Mouse (Mus musculus) heart, adult 10 weeks (tissue): ENCODE results near the gene Ilf2. TPM values are rescaled to one million over a fixed set of nuclear protein-coding genes. Genes with fewer than 3 reads are reported as not detected.

Source experiments
- polyA plus RNA-seq: library from polyadenylated mRNA; stranded (reverse); fragments of 350-450 nt; fragmentation: Illumina TruSeq; extraction: RNeasy Lipid Tissue Mini Kit (QIAGEN cat#74804); gene quantifications from one replicate; pipeline ENCODE4 v1.2.3, GENCODE M21; 2014; ENCODE audit warnings: low read depth, low replicate concordance

Gene Ilf2
- 34.3 TPM for polyA plus RNA-seq

DNA sequence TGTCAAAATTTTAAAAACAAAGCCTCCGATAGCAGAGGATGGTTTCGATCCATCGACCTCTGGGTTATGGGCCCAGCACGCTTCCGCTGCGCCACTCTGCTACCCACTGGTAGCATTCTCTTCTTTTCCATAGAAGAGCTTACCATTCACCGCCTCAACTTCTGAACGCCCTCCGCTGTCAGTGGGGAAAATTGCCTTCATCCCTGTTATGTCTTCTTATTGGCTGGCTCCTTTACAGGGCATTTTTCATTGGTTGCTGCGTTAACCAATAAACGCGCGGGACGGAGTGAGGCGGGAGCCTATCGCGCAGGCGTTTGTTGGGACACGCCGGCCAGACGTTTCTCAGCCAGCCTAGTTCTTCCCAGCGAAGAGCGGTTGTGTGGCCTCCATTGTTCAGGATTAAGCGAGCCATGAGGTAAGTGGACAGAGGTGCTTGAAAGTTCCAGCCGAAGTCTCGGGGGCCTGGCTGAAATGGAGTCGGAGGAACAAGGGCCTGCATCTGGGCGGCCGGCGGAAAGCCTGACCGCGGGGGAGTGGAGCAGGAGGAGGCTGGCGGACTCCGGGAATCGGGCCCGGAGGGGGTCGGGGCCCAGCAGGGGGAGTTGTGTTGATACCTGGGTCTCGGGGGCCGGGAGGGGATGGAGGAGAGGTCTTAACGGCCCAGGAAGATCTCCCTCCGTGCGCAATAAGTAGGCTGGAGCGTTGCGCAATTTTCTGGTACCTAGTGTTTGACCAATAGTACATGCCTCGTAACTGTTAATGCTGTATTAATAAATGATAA is at the start of gene Ilf2:
Gene Ilf2 (plus strand): TSS at position 296 of the 781 bp plus-strand sequence.

GRCm38 (mm10) chr3:90433381-90434020 is 42.4 kb upstream of the Ilf2 start, which contains the start of gene Ints3:
TSS of gene Ints3 (minus strand) at chr3:90433622.

GRCm38 (mm10) chr3:90465686-90466310 is 10.1 kb upstream of the Ilf2 start, which contains the start of gene Npr1:
TSS of gene Npr1 (minus strand) at chr3:90465866.

DNA sequence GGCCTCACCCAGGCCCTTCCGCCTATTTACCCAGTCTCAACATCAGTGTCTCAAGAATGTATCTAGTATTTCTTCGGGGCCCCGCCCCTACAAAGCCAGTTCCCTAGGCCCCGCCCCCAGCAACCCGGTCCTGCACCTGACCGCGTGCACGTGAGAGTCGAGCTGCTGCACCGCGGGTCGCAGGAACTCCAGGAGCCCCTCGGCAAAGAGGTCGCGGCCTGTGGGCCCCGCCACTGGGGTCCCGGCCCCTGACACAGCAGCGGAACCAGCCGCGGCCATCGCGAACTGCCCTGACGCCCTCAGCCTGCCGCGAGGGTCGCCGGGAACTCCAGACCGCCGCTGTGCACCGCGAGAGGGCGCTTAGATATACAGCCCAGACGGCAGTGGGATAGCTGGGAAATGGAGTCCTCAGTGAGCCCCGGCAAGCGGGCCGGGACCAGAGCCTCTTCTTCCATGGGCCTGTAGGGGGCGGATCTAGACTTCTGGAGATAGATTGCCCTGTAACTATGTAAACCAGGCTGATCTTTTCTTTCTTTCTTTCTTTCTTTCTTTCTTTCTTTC is 14.8 kb downstream of the Ilf2 start, which contains the start of gene Snapin:
Gene Snapin (minus strand): TSS at position 338 of the 561 bp plus-strand sequence.

GRCm38 (mm10) chr3:90508950-90509746 is 33.2 kb downstream of the Ilf2 start, which contains the start of gene Chtop:
TSS of gene Chtop (minus strand) at chr3:90509498.

DNA sequence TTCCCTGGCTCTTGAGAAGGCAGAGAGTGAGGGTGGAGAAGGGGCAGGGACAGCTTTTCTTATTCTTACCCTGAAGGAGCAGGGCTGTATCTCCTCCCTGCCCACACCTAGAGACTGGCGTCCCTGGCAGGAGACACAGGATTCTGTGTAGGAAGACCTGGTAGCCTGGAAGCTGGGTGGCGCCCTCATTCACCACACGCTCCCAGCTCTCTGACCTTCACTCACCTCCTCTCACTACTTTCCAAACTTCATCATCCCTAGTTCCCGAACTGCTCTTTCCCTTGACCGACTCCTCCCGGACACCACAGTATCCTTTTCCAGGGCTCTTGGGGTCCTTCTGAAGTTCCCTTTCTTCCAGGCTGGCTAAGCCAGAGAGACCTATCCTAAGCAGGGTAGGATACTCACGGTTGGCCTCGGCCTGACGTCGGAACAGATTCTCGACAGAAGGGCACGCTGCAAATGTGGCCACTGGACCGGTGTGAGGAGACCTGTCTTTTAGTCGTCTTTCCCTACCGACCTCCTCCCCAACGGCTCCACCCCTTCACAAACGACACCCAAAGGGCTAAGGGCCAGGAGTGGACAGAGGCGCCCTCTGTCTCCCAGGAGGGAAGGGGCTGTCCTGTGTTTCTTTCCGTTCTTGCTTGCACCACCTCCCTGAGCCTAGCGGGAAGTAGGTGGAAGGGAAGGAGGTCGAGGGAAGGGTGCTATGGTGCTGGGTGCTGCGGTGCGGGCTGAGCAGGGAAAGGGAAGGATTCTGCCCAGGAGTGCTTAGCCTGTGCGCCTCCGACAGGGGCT is 38.1 kb downstream of the Ilf2 start, which contains the start of the genes S100a1 and S100a13:
Gene S100a1 (minus strand): TSS at position 597 of the 795 bp plus-strand sequence.
Gene S100a13 (plus strand): TSS at position 640 of the 795 bp plus-strand sequence.

GRCm38 (mm10) chr3:90526580-90526979 is 50.7 kb downstream of the Ilf2 start, which contains the start of gene S100a14:
TSS of gene S100a14 (plus strand) at chr3:90526856.

DNA sequence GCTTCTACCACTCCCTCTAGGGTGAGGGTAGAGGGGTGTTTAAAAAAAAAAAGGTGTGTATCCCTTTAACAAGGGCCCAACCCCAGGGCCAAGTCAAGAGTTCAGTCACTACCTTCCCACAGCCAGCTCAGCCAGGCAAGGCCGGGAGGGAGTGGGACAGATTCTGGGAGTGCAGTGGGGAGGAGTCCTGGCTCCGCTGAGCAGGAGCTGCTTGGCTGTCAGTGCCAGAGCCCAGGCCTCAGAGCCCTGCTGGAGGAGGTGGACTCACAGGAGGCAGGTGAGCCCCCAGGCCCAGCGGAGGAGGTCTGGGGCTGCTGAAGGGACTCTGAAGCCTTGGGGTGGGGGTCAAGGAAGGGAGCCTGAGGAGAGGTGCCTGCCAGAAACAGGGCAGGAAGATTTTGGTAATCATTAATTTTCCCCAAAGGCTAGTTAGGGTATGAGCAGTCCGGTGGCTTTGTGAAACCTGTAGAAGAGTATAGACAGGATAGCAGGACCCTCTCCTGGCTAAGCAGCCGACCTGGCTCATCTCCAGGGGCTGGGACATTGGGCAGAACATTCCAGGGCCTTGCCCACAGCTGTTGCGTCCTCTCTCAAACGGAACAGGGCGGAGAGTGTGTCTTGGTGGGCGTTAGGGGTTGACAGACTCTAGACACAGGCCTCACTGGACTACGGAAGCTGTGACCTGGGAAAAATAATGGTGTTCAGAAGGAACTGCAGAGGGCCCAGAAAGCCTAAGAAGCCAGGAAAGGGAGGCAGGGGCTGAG is 61.4 kb downstream of the Ilf2 start, which contains the start of gene S100a16:
Gene S100a16 (plus strand): TSS at position 114 of the 764 bp plus-strand sequence.

Other genes with a start within 250 kb of the Ilf2 start
- gene Jtb, start 244.5 kb upstream of the Ilf2 start, polyA plus RNA-seq: 71.9 TPM
- gene Creb3l4, start 232.6 kb upstream of the Ilf2 start, polyA plus RNA-seq: not detected
- gene Slc39a1, start 228.0 kb upstream of the Ilf2 start, polyA plus RNA-seq: 60.2 TPM
- 19.2 TPM for gene Crtc2, start 222.0 kb upstream of the Ilf2 start, polyA plus RNA-seq
- 33.2 TPM for gene Dennd4b, start 210.9 kb upstream of the Ilf2 start, polyA plus RNA-seq
- 14.3 TPM for gene Gatad2b, start 182.9 kb upstream of the Ilf2 start, polyA plus RNA-seq
- gene Slc27a3, start 86.2 kb upstream of the Ilf2 start, polyA plus RNA-seq: 1.0 TPM
- gene Ints3, start 42.5 kb upstream of the Ilf2 start, polyA plus RNA-seq: 23.4 TPM
- gene Npr1, start 10.3 kb upstream of the Ilf2 start, polyA plus RNA-seq: 20.8 TPM
- gene Snapin, start 14.9 kb downstream of the Ilf2 start, polyA plus RNA-seq: 79.2 TPM
- 80.9 TPM for gene Chtop, start 33.4 kb downstream of the Ilf2 start, polyA plus RNA-seq
- 1,552 TPM for gene S100a1, start 38.3 kb downstream of the Ilf2 start, polyA plus RNA-seq
- gene S100a13, start 38.3 kb downstream of the Ilf2 start, polyA plus RNA-seq: 64.2 TPM
- not detected for gene S100a14, start 50.7 kb downstream of the Ilf2 start, polyA plus RNA-seq
- 78.9 TPM for gene S100a16, start 61.1 kb downstream of the Ilf2 start, polyA plus RNA-seq
- gene S100a3, start 84.5 kb downstream of the Ilf2 start, polyA plus RNA-seq: not detected
- gene S100a2, start 114.1 kb downstream of the Ilf2 start, polyA plus RNA-seq: not detected
- gene Gm42674, start 125.8 kb downstream of the Ilf2 start, polyA plus RNA-seq: not detected
- gene S100a4, start 127.6 kb downstream of the Ilf2 start, polyA plus RNA-seq: 31.3 TPM
- gene S100a5, start 132.4 kb downstream of the Ilf2 start, polyA plus RNA-seq: not detected
- gene S100a6, start 136.8 kb downstream of the Ilf2 start, polyA plus RNA-seq: 111 TPM
- 0.97 TPM for gene S100a7a, start 177.9 kb downstream of the Ilf2 start, polyA plus RNA-seq
- gene S100a8, start 192.9 kb downstream of the Ilf2 start, polyA plus RNA-seq: not detected
- 2.0 TPM for gene S100a9, start 219.6 kb downstream of the Ilf2 start, polyA plus RNA-seq